Mouse (Mus musculus) mouse embryonic stem cell (cell line): ENCODE results near the gene Acss2.
"Not testable (repeated sequence)": the region's sequence is repeated elsewhere in the genome, so short reads cannot be mapped to it uniquely, and the experiment has no call there.

Source experiments
- in situ Hi-C, 2 experiments: fragments of 300-500 bp; cut with MboI; formaldehyde crosslinking; loops; 1 replicate in 1 of 2; 3 replicates in 1 of 2; pipeline ENCODE4 v1.14.3; 2019 to 2020; ENCODE audit warnings: low sequenced_read_pairs in 2 of 2, low pct_unique_long_range_greater_than_20kb in 1 of 2, mixed read lengths in 1 of 2; ENCODE audit not compliant: unreplicated experiment in 1 of 2

Acss2 gene

GRCm38 (mm10) chr2:155527367-155527766 lies 9.6 kb downstream of the Acss2 start:
- in situ Hi-C loops, result no loop called here

DNA sequence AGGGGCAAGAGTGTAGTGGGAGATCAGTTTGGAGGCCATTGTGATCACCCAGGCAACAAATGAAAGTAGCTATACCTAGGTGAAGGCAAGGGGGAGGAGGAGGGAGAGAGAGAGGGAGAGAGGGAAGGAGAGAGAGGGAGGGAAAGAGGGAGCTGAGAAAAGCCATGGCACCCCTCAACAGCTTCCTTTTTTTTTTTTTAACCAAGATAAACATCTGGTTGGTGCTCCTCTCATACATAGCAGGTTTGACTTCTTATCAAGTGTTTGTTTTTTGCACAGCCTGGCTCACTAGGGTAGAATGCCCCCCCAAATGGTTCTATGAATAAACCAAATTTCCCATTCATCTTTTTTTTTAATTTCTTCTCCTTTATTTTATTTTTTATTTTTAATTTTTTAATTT lies 18.5 kb downstream of the Acss2 start:
- in situ Hi-C loops, result no loop called here

DNA sequence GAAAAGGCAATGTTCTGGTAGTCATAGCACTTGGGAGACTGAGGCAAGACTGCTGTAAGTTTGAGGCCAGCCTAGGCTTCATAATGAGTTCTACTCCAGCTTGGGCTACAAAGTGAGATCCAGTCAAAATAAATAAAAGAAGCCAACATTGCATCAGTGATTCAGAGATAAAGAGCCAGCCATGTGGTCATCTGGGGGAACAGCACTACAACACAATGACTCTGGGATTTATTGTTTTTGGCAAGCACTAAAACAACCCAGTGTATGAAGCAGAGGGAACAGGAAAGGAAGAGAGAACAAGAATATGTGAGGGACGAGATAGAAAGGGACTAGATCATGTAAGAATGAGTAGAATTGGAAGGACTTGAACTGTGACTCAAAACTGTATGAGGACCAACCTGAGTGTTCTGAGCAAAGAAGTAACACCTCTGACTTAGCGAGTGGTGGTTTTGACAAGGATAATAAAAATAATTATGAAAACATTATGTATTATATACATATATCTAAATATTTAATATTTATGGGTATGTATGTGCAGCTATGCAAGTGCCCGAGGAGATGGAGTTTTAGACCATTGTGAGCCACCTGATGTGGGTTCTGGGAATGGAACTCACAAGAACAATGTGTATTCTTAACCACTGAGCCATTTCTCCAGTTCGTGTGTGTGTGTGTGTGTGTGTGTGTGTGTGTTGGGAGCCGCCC lies 20.2 kb downstream of the Acss2 start:
- in situ Hi-C loops, result no loop called here

GRCm38 (mm10) chr2:155538463-155539057 lies 20.8 kb downstream of the Acss2 start:
- in situ Hi-C loops, result not testable (repeated sequence)

GRCm38 (mm10) chr2:155539696-155540095 lies 21.9 kb downstream of the Acss2 start:
- in situ Hi-C loops, result no loop called here

DNA sequence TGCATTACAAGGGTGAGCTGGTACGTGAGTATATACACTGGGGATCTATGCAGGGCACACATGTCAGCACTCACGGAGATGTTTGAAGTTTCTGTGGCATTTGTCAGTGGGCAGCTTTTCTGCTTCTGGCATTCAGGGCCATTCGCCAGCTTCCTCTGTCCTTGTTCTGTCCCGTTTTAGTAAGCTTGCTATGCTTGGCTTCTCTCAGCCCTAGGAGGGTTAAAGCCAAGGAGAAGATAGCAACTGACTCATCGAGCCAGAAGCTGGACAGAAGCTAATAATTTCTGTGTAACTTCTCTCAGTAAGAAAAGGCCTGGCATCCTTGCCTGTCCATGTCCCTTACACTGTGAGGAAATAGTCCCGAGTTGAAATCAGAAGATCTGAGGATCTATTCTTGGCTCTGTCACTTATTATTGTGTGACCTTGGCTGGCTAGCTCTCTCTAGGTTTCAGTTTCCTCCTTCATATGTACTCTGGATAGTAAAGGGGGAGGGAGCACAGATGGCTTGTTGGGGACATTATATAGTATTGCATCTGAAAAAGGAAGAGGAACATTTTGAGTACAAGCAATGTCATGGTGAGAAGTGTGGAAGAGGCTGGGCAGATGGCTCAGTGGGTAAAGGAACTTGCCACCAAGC lies 23.2 kb downstream of the Acss2 start:
- in situ Hi-C loops, result no loop called here

DNA sequence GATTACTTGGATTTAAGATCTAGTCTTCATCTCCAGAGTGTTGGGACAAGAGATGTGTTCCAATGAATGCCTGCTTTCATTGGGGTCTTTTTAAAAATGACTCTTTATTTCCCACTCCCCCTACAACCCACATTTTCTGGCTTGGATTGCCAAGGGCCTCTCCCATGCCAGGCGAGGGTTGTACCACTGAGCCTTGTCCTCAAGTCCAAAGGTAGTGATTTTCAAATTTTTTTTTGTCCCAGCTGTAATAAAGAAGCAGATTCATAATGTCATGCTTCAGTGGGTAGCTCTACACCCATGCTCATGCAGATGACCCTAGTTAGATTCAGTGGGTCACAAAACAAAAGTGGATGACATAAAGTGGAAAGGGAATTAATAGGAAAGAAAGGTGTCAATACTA lies 29.2 kb downstream of the Acss2 start:
- in situ Hi-C loops, result no loop called here

DNA sequence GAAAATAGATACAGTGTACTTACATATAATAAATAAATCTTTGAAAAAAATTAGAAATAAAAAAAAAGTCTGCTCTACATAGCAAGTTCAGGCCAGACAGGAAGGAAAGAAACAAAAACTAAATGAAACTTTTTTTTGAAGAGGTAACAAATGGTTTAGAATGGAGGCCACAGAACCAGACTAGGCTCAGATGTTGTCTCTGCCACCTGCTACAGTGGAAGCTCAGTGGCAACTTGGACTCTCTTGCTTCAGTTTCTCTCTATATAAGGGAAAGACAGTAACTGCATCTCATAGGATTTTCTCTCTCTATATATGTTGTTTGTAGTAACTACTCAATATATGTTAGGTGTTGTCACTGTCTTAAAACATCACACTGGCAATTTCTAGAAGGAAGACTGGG lies 34.6 kb downstream of the Acss2 start:
- in situ Hi-C loops, result no loop called here

- in situ Hi-C loops, result no loop called here
Measured at GRCm38 (mm10) chr2:155552949-155553354, 35.2 kb downstream of the Acss2 start.

DNA sequence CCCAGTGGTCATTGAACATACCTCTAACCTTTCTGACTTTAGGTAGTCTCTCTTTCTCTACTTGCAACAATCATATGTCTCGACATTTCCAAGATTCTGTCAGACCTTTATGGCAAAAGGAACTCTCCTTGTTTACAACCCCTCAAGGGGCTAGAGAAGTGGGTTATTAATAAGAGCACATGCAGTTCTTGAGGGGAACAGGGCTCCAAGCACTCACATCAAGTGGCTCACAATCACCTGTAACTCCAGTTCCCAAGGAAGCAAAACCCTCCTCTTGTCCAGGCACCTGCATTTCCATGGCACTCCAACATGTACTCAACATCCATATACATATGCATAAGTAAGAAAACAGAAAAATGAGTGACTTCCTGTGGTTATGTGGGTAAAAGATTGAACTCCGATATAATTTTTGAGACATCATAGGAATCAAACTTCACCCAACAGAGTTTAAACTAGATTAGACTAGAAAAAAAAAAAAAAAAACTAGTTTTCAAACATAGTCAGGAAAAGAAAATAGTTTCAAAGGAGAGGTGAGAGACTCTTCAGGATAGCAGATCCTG lies 36.8 kb downstream of the Acss2 start:
- in situ Hi-C loops, result no loop called here

DNA sequence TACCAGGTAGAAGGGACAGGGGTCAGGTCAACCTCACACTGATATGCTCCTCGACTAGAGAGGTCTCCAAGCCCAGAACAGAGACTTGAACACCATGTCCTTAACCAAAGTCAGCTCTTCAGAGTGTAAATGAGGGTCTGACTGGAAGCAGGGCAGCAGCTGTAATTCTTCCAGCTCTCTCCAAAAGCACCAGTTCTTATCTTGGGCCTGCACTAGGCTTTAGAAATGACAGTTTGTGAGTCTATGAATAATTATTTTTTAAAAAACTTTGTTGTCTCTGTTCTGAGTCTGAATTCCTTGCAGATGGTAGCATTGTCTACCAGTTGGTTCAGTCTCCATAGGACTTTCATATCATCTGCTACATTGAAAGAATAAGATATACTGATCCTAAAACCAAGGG lies 44.5 kb downstream of the Acss2 start:
- in situ Hi-C loops, result no loop called here

- in situ Hi-C loops, result no loop called here
Measured at GRCm38 (mm10) chr2:155562934-155563333, 45.2 kb downstream of the Acss2 start.

- in situ Hi-C loops, result no loop called here
Measured at GRCm38 (mm10) chr2:155567751-155568150, 50.0 kb downstream of the Acss2 start.

GRCm38 (mm10) chr2:155569223-155569807 lies 51.6 kb downstream of the Acss2 start:
- in situ Hi-C loops, result no loop called here

DNA sequence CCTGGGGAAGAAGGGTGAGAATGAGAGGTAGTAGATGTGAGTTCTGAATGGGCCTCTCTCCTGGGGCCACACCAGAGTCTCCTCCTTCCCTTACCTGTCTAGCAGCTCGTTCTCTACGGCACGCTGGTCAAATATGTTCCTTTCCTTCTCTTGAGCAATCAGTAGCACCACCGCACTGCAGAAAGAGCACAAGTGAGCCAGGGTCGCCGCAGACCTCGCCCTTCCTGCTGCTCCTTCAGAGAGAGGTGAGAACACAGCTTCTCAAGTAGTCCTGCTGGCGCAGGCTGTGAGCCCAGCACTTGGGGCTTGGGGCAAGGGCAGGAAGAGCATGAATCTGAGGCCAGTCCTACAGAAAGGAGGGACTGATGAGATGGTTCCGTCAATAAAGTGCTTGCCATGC lies 55.3 kb downstream of the Acss2 start:
- in situ Hi-C loops, result no loop called here

GRCm38 (mm10) chr2:155573996-155574395 lies 56.2 kb downstream of the Acss2 start:
- in situ Hi-C loops, result no loop called here

DNA sequence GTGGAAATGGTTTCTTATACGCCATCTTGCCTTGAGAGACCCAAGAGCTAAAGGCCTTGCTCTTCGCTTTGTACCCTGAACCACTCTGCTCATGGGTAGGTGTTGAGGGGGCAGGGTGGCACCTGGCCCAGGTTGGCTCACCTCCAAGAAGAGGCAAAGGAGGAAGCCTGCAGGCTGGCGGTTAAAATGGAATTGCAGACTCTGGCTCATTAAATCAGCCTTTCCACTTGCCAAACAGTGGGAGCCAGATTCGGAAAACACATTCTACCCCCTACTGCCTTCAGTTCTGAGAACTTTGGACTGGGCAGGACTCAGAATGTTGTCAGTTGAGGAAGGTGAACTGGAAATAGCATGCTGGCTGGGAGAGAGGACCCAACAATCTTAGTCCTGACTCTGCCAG lies 57.0 kb downstream of the Acss2 start:
- in situ Hi-C loops, result no loop called here

GRCm38 (mm10) chr2:155576656-155577055 lies 58.9 kb downstream of the Acss2 start:
- in situ Hi-C loops, result no loop called here

- in situ Hi-C loops, result no loop called here
Measured at GRCm38 (mm10) chr2:155580331-155580730, 62.6 kb downstream of the Acss2 start.
